Mouse (Mus musculus) B cell, adult 62 days (primary cell): ENCODE data around the gene 2410137M14Rik. TPM values are rescaled to one million over a fixed set of nuclear protein-coding genes. Genes with fewer than 3 reads are reported as not detected.

Experiments used
- total RNA-seq: library from RNA; stranded (reverse); gene quantifications from 4 replicates; pipeline ENCODE4 v1.2.4, GENCODE M21; 2023

Gene 2410137M14Rik
- not detected in 4 replicates for total RNA-seq

DNA sequence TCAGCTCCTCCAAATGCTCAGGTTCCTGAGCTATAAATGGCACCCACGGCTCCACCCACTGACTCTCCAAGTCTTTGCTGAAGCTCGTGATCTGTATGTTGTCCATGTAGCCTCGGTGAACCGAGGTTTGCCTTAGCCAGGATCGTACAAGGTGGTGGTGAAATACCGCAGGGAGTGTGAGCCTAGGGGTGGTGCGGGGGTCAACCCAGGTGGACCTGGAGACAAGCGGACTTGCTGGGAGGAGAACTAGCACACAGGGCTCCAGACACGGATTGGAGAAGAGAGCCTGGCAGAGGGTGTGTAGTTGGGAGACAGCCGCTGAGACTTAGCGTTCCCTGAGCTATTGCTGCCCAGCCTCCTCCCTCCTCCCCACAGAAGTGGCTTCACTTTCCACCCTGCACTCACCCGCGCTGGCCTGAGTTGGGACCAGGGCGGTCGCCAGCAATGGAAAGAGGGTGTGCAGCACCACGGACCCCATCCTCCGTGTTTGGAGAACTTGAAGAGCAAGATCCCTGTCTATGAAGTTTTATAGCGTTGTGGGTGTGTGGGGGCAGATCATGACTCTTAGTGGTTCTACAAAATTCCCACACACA is at the start of gene 2410137M14Rik:
TSS of gene 2410137M14Rik (minus strand) at position 17 of the 593 bp plus-strand sequence.

DNA sequence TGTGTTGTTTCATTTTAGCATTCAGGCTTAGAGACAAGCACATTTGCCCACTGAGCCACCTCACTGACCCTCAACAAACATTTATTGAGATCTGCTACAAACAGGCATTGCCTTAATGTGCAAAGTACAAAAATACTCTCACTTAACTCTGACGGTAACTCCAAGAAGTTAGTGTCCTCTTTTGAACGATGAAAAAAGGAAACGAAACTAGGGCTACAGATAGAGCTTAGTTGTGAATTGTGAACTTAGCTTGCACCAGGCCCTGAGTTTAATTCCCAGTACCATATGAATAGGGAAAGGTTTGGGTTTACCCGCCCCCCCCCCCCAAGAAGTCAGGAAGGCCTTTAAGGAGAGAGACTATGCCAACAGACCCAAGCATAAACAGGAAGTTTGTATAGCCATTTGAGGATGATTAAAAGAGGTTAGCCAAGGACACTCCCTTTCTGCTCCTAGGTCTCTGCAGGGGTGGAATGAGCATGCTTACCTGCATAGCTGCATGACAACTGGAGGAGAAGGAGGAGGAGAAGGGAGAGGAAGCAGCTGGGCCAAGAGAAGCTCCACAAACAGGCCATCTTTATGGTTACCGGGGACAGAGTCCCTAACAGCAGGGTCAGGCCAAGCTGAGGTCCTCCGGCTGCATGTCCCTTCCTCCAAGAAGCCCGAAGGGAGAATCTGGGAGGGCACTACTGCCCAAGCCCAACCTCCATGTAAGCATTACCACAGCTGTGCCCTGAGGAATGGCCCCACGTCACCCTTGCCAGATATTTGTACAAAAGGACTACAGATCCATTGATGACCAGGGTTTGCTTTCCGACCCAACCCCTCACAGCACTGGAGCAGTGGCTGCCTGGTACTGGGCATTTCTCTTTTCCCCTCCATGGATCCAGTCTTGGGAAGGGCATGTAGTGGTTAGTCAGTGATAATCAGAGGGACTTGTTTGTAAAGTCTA is 41.9 kb upstream of the 2410137M14Rik start, which contains the start of gene Mog:
TSS of gene Mog (minus strand) at position 771 of the 949 bp plus-strand sequence.

GRCm38 (mm10) chr17:37000863-37001262 is 19.8 kb upstream of the 2410137M14Rik start, which contains the start of gene Zfp57:
Zfp57 (plus strand) TSS chr17:37001163.

DNA sequence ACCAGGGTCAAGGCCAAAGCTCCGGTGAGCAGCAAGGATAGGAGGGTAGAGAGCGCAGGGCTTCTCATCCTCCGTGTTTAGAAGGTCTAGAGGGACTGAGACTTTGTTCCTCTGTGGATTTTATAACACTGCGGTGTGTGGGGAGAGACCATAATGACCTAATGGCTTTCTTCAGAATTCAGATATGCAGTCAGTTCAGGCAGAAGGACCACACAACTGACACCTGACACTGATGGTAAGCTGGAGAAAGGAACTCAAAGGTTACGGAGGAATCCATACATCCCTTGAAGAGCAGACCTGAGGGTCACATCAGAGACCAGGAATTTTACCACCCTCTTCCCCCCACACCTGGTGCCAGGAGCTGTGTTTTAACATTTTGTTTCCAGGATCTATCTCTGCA is 8.4 kb upstream of the 2410137M14Rik start, which contains the start of gene H2-M5:
TSS of gene H2-M5 (minus strand) at position 101 of the 400 bp plus-strand sequence.

DNA sequence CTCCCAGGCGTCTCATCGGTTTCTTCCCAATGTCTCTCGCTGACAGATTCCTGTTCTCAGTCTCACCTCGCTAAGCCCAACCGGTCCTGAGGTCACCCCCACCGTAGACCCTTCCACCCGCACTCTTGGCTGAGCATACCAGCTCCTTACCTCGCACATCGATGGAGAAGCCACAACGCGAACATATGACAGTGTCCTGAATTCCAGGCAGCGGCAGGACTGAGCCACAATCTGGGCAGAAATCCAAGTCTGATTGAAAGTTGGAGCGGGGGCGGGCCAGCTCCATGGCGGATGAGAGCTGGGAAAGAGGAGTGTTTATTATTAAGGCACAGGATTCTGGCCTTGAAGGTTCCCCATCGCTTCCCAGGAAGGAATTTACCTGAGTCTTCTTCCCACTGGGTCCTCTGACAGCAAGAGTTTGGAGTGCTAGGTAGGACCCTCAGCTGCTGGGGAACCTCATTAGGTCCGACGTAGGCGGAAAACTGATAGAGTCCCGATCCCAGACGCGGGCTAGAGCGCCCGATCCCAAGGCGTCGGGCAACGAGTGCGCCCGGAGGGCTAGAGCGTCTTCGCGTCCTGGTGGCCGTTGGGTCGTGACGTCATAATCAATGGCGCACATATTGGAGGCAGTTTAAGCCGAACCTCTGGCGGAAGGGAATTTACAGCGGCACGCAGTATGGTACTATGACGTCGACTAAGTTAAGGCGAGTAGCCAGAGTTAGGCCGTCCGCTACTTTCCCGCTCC is 22.9 kb downstream of the 2410137M14Rik start, which contains the start of the genes Znrd1 and Znrd1as:
TSS of gene Znrd1 (minus strand) at position 561 of the 745 bp plus-strand sequence.
TSS of gene Znrd1as (plus strand) at position 594 of the 745 bp plus-strand sequence.

DNA sequence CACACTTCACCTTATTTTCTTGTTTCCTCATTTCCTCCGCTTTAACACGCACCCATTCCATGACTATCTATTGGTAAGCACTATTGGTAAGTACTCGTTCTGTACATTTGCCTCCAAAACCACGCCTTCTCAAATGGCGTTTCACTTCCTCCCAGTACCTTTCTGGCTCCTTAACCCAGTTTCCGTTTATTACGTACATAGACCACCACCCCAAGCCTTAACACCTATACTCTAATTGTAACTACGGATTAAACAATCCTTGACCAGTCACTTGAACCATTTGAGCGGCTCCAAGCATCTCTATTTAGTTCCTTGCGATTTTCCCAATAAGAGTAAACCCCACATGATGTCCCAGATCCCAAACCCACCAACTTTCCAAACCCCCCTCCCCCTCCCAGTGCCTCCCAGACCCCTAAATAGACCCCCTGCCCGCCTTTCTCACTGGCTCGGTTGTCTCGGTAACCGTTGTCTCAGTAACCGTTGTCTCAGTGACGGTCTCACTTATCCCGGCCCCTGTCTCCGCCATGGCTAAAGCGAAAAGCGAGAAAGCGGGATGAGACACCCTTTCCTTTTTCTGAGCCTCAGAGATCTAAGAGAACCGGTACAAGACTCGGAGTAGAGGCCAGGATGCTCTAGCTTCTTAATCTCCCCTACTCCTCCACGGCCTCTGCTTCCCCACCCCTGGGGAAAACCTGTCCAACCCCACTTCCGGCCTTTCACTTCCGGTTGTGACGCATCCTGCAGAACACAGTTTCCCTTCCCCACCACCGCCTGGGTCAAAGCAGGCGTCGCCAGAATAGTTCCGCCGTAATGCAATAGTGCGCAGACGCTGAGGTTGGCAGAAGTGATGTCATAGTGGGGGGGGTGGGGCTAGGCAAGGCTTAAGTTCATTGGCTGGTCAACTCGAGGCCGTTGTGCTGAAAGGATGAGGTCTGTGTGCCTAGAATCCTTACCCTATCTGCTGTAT is 29.8 kb downstream of the 2410137M14Rik start, which contains the start of gene Ppp1r11:
TSS of gene Ppp1r11 (minus strand) at position 761 of the 967 bp plus-strand sequence.

DNA sequence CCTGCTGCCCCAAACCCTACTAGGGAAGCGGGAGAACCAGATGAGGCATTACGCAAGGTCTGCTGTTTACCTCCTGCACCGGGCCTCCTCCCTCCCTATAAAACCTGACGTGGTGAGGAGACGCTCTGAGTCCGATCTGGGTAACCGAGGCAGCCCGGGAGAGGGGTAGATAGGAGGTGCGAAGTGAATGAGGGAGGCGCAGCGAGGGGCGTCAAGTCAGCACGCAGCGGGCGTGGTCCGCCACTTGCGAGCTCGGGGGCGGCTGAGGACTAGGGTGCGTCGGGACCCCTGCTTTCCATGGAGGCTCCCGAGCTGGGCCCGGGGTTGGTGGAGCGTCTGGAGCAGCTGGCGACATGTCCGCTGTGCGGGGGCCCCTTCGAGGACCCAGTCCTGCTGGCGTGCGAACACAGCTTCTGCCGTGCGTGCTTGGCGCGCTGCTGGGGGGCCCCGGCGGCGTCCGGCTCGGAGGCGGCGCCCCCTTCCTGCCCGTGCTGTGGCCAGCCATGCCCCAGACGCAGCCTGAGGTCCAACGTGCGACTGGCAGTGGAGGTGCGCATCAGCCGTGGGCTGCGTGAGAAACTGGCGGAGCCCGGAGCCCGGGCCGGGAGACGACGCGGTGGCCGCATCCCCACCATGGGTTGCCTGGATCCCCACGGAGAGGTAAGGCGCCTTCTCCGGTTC is 38.1 kb downstream of the 2410137M14Rik start, which contains the start of gene Rnf39:
TSS of gene Rnf39 (plus strand) at position 128 of the 681 bp plus-strand sequence.

Other genes starting within 250 kb of the 2410137M14Rik start
- gene H2-M10.5, start 208.3 kb downstream of the 2410137M14Rik start, total RNA-seq = not detected in 4 replicates
- gene H2-M10.6, start 169.1 kb downstream of the 2410137M14Rik start, total RNA-seq = not detected in 4 replicates
- 179 to 202 TPM (median 188 TPM) in 4 replicates for gene Trim26, start 144.1 kb downstream of the 2410137M14Rik start, total RNA-seq
- not detected in 4 replicates for gene Trim15, start 114.0 kb downstream of the 2410137M14Rik start, total RNA-seq
- 0.25 to 0.35 TPM in 2 of 4 replicates, not detected in the others for gene Trim10, start 111.7 kb downstream of the 2410137M14Rik start, total RNA-seq
- not detected in 4 replicates for gene Trim40, start 91.1 kb downstream of the 2410137M14Rik start, total RNA-seq
- not detected in 4 replicates for gene Trim31, start 83.1 kb downstream of the 2410137M14Rik start, total RNA-seq
- not detected in 4 replicates for gene Rnf39, start 38.3 kb downstream of the 2410137M14Rik start, total RNA-seq
- 96.5 to 112 TPM (median 98.9 TPM) in 4 replicates for gene Ppp1r11, start 29.5 kb downstream of the 2410137M14Rik start, total RNA-seq
- 74.9 to 82.2 TPM (median 80.0 TPM) in 4 replicates for gene Znrd1, start 22.7 kb downstream of the 2410137M14Rik start, total RNA-seq
- 1.0 to 2.7 TPM (median 1.3 TPM) in 4 replicates for gene Znrd1as, start 22.6 kb downstream of the 2410137M14Rik start, total RNA-seq
- not detected in 4 replicates for gene H2-M5, start 8.3 kb upstream of the 2410137M14Rik start, total RNA-seq
- not detected in 4 replicates for gene Zfp57, start 19.9 kb upstream of the 2410137M14Rik start, total RNA-seq
- not detected in 4 replicates for gene Mog, start 42.2 kb upstream of the 2410137M14Rik start, total RNA-seq
- gene Gabbr1, start 64.7 kb upstream of the 2410137M14Rik start, total RNA-seq = 63.3 to 72.7 TPM (median 66.7 TPM) in 4 replicates
- gene Olfr90, start 107.3 kb upstream of the 2410137M14Rik start, total RNA-seq = 0.21 TPM in 1 of 4 replicates, not detected in the others
- gene Olfr91, start 117.0 kb upstream of the 2410137M14Rik start, total RNA-seq = not detected in 4 replicates
- not detected in 4 replicates for gene Olfr92, start 138.9 kb upstream of the 2410137M14Rik start, total RNA-seq
- not detected in 4 replicates for gene Olfr93, start 180.3 kb upstream of the 2410137M14Rik start, total RNA-seq
- 0.89 TPM in 1 of 4 replicates, not detected in the others for gene Ubd, start 212.7 kb upstream of the 2410137M14Rik start, total RNA-seq
- not detected in 4 replicates for gene Olfr94, start 219.8 kb upstream of the 2410137M14Rik start, total RNA-seq
- not detected in 4 replicates for gene Olfr95, start 231.9 kb upstream of the 2410137M14Rik start, total RNA-seq
- gene Olfr96, start 238.9 kb upstream of the 2410137M14Rik start, total RNA-seq = not detected in 4 replicates